Mouse (Mus musculus) heart, embryonic 12.5 days (tissue): Measurements from ENCODE around the gene Zswim1. TPM values are rescaled to one million over a fixed set of nuclear protein-coding genes. Genes with fewer than 3 reads are reported as not detected.
"Not testable (repeated sequence)": the region's sequence is repeated elsewhere in the genome, so short reads cannot be mapped to it uniquely, and the experiment has no call there.

Source experiments
- ATAC-seq: fragments of 200-750 bp; cut with Nextera tagmentation; 2 replicates; pipeline ENCODE4 v1.8.0; 2017; ENCODE audit warnings: moderate TSS enrichment, moderate library complexity; ENCODE audit not compliant: insufficient number of reproducible peaks, low FRiP score
- H3K27ac ChIP-seq: fragments of 300-500 bp; sonication (generic); 2 replicates; pipeline ENCODE4 v1.5.1; 2016; ENCODE audit warnings: mild to moderate bottlenecking, moderate library complexity; ENCODE audit not compliant: poor library complexity, severe bottlenecking
- H3K27me3 ChIP-seq: fragments of 300-500 bp; sonication (generic); replicated peaks from 2 replicates; pipeline ENCODE4 v1.6.1; 2016; ENCODE audit warnings: mild to moderate bottlenecking, moderate library complexity
- H3K36me3 ChIP-seq: fragments of 300-500 bp; sonication (generic); 2 replicates; pipeline ENCODE4 v1.6.1; 2016; ENCODE audit warnings: mild to moderate bottlenecking, moderate library complexity
- H3K4me1 ChIP-seq: fragments of 300-500 bp; sonication (generic); replicated peaks from 2 replicates; pipeline ENCODE4 v1.6.1; 2016; ENCODE audit warnings: mild to moderate bottlenecking
- H3K4me2 ChIP-seq: fragments of 300-500 bp; sonication (generic); 2 replicates; pipeline ENCODE4 v1.6.1; 2016; ENCODE audit warnings: mild to moderate bottlenecking, moderate library complexity
- H3K4me3 ChIP-seq: fragments of 300-500 bp; sonication (generic); 2 replicates; pipeline ENCODE4 v1.5.1; 2016; ENCODE audit warnings: mild to moderate bottlenecking
- H3K9ac ChIP-seq: fragments of 300-500 bp; sonication (generic); 2 replicates; pipeline ENCODE4 v1.6.1; 2016; ENCODE audit warnings: mild to moderate bottlenecking, moderate library complexity
- H3K9me3 ChIP-seq: fragments of 300-500 bp; sonication (generic); replicated peaks from 2 replicates; pipeline ENCODE4 v1.6.1; 2016; ENCODE audit warnings: mild to moderate bottlenecking, moderate library complexity
- WGBS: fragments of 180-500 bp; shearing (Covaris S2); methylation state at CpG from one replicate; pipeline ENCODE4 v1.1.7; 2016; 5-methylcytosine and 5-hydroxymethylcytosine counted together
- polyA plus RNA-seq: library from polyadenylated mRNA; unstranded; fragments of >200 nt; fragmentation: Nextera tagmentation; extraction: Ambion mirVana; gene quantifications from 2 replicates; pipeline ENCODE4 v1.2.1, GENCODE M21; 2016

Gene Zswim1
- polyA plus RNA-seq, 1 experiment from 2014 or later: 9.8 TPM

DNA sequence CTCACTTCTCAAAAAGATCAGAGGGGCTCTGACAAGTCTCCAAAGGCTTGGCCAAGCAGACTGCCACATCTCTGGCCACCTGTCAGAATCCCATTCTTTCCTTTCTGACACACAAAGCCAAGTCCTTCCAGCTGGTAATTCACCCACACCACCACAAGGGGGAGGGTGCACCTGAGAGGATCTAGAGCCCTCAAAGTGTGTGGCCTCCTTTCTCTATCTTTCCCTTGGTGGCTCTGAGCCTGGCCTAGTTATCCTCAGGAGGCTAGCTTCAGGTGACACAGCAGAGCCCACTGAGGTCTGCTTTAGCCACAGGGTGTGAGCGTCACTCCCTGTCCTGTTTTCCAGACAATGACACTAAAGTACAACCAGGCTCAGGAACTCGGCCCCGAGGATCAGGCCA is 29.2 kb upstream of the Zswim1 start:
- no peaks in the 10 kb centered on the region for H3K9me3 ChIP-seq
- peak overlapping the region; percentile 48 for H3K9ac ChIP-seq
- no peak overlapping the region for H3K4me3 ChIP-seq
- no peak overlapping the region for H3K4me2 ChIP-seq
- no peaks in the 10 kb centered on the region for H3K27me3 ChIP-seq
- H3K36me3 ChIP-seq: peaks cover 79% of the 10 kb centered on the region
- WGBS: 45% methylated on average over 3 of the region's 3 CpGs
- H3K4me1 ChIP-seq: peaks cover 21% of the 10 kb centered on the region
- 0 out of 2 replicates have a peak, but pooled peaks have one; percentile 20 for ATAC-seq
- peak overlapping the region; percentile 68 for H3K27ac ChIP-seq

GRCm38 (mm10) chr2:164793772-164794171 is 28.7 kb upstream of the Zswim1 start:
- H3K27ac ChIP-seq: peak overlapping the region; percentile 68
- peaks cover 15% of the 10 kb centered on the region for H3K4me1 ChIP-seq
- 87% methylated on average over 2 of the region's 2 CpGs for WGBS
- ATAC-seq: no peak
- H3K36me3 ChIP-seq: peaks cover 80% of the 10 kb centered on the region
- no peaks in the 10 kb centered on the region for H3K9me3 ChIP-seq
- H3K4me3 ChIP-seq: no peak overlapping the region
- H3K9ac ChIP-seq: peak overlapping the region; percentile 48; the same call in 1 of the 2 replicates
- no peaks in the 10 kb centered on the region for H3K27me3 ChIP-seq
- H3K4me2 ChIP-seq: no peak overlapping the region

- Histone ChIP-seq H3K4me3 (no peak overlapping the region), H3K27ac (no peak overlapping the region), H3K4me2 (no peak overlapping the region), H3K36me3 (peaks cover 81% of the 10 kb centered on the region), H3K4me1 (peaks cover 12% of the 10 kb centered on the region), H3K27me3 (no peaks in the 10 kb centered on the region), H3K9ac (no peak overlapping the region), H3K9me3 (no peaks in the 10 kb centered on the region)
- 36% methylated on average over 5 of the region's 5 CpGs for WGBS
- peak; percentile 58; the same call in 1 of the 2 replicates for ATAC-seq
Measured at GRCm38 (mm10) chr2:164794293-164794692, 28.2 kb upstream of the Zswim1 start.

GRCm38 (mm10) chr2:164795868-164796267 is 26.6 kb upstream of the Zswim1 start:
- H3K4me2 ChIP-seq: no peak overlapping the region
- H3K4me1 ChIP-seq: peaks cover 12% of the 10 kb centered on the region
- WGBS: 76% methylated on average over 4 of the region's 4 CpGs
- no peaks in the 10 kb centered on the region for H3K27me3 ChIP-seq
- H3K4me3 ChIP-seq: no peak overlapping the region
- H3K9ac ChIP-seq: no peak overlapping the region
- no peak for ATAC-seq
- peaks cover 82% of the 10 kb centered on the region for H3K36me3 ChIP-seq
- H3K9me3 ChIP-seq: no peaks in the 10 kb centered on the region
- H3K27ac ChIP-seq: no peak overlapping the region

DNA sequence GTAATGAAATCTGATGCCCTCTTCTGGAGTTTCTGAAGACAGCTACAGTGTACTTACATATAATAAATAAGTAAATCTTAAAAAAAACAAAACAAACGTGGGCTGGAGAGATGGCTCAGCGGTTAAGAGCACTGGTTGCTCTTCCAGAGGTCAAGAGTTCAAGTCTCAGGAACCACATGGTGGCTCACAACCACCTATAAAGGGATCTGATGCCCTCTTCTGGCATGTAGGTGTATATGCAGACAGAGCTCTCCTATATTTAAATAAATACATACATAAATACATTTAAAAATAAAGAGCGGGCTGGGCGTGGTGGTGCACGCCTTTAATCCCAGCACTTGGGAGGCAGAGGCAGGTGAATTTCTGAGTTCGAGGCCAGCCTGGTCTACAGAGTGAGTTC is 23.9 kb upstream of the Zswim1 start:
- not testable (repeated sequence) for H3K27me3 ChIP-seq, H3K4me2 ChIP-seq, H3K4me3 ChIP-seq, H3K9ac ChIP-seq, H3K27ac ChIP-seq, ATAC-seq, H3K9me3 ChIP-seq
- Histone ChIP-seq H3K36me3 (peaks cover 75% of the 10 kb centered on the region), H3K4me1 (peaks cover 11% of the 10 kb centered on the region)
- WGBS: 75% methylated on average over 6 of the region's 6 CpGs

- Histone ChIP-seq H3K4me2 (no peak overlapping the region), H3K9me3 (no peaks in the 10 kb centered on the region), H3K4me3 (no peak overlapping the region), H3K36me3 (peaks cover 66% of the 10 kb centered on the region), H3K27ac (no peak overlapping the region), H3K27me3 (no peaks in the 10 kb centered on the region), H3K9ac (no peak overlapping the region), H3K4me1 (peaks cover 15% of the 10 kb centered on the region)
- 90% methylated on average over 13 of the region's 13 CpGs for WGBS
- ATAC-seq: no peak
Measured at GRCm38 (mm10) chr2:164800252-164801004, 22.1 kb upstream of the Zswim1 start.

DNA sequence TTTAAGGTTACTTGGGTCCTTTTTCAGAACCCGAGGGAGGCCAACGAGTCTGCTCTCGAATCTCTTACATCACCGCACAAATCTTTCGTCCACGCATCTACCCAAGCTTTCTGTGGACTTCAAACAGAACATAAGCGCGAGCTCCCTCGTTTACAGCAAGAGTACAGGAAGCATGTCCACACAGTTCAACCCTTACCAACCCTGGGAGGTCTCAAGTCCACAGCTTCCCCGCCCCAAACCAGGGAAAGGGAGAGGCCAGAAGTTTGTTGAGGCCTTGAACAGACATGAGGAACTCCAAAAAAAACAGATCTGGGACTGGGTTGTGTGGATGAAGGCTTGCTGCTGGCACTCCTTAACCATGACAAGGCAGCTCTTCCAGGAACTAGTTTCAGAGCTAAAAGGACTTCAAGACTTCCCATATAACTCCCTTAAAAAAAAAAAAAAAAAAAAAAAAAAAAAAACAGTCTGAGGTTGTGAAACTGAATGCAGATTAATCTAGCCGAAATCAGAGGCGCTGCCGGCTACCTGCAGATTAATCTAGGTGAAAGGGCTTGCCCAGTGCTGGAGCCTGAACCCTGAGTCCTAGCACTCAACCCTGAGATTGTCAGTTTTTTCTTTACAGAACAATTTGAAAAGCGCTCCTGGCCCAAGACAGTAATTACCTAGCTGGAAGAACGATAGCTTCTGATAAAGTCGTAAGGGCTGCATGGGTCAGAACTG is 19.1 kb upstream of the Zswim1 start:
- peaks cover 21% of the 10 kb centered on the region for H3K4me1 ChIP-seq
- no peaks in the 10 kb centered on the region for H3K27me3 ChIP-seq
- peak overlapping the region; percentile 88 for H3K9ac ChIP-seq
- peaks cover 42% of the 10 kb centered on the region for H3K36me3 ChIP-seq
- peak overlapping the region; percentile 85 for H3K4me3 ChIP-seq
- H3K4me2 ChIP-seq: peak overlapping the region; percentile 88
- H3K9me3 ChIP-seq: no peaks in the 10 kb centered on the region
- WGBS: 91% methylated on average over 16 of the region's 16 CpGs
- no peak for ATAC-seq
- no peak overlapping the region for H3K27ac ChIP-seq

DNA sequence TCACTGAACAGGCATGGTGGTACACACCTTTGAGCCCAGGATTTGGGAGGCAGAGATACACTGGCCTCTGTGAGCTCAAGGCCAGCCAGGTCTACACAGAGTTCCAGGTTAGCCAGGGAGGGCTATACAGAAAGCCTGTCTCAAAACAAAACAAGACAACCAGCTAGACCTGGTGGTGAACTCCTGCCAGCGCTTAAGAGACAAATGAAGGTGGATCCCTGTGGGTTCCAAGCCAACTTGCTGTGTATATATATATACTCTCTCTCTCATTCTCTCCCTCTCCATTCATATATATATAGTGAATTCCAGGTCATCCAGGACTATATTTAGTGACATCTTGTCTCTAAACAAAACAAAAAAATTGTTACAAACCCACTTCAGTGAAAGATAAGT is 18.6 kb upstream of the Zswim1 start:
- Histone ChIP-seq H3K4me3 (peak overlapping the region; percentile 85), H3K4me2 (peak overlapping the region; percentile 88), H3K9me3 (no peaks in the 10 kb centered on the region), H3K36me3 (peaks cover 42% of the 10 kb centered on the region), H3K27ac (no peak overlapping the region), H3K9ac (peak overlapping the region; percentile 88), H3K4me1 (peaks cover 21% of the 10 kb centered on the region), H3K27me3 (no peaks in the 10 kb centered on the region)
- ATAC-seq: no peak
- WGBS: 57% methylated on average over 1 of the region's 1 CpGs

- ATAC-seq: peak; percentile 97
- under 1% methylated on average over 47 of the region's 47 CpGs for WGBS
- peak within 1 kb of the TSS; percentile 85 for H3K4me3 ChIP-seq
Measured at GRCm38 (mm10) chr2:164804533-164805331, 17.8 kb upstream of the Zswim1 start, which contains the start of the genes Acot8 and Zswim3. Acot8 (minus strand) TSS chr2:164804882. Zswim3 (plus strand) TSS chr2:164805098.

DNA sequence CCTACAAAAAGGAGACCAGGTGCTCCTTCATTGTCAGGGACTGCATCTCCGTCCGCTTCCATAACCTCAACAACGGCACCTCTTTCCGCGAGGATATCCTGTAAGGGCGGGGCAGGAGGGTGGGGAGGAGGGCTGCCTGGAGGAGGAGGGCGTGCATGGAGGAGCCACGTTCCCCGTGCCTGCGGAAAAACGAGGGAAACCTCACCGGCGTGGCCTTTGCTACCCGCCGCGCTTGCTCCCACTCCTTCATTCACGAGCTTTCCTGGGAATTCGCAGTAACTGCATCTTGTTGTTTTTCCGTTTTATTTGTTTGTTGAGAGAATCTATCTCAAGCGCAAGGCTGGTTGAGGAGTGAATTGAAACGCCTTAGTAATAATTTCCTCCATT is 17.2 kb upstream of the Zswim1 start:
- H3K4me1 ChIP-seq: peaks cover 21% of the 10 kb centered on the region
- H3K9ac ChIP-seq: peak overlapping the region; percentile 82
- H3K36me3 ChIP-seq: peaks cover 35% of the 10 kb centered on the region
- ATAC-seq: peak; percentile 78
- H3K27ac ChIP-seq: peak overlapping the region; percentile 82
- H3K9me3 ChIP-seq: no peaks in the 10 kb centered on the region
- H3K4me3 ChIP-seq: peak overlapping the region; percentile 85
- WGBS: 1% methylated on average over 21 of the region's 21 CpGs
- H3K4me2 ChIP-seq: peak overlapping the region; percentile 89
- H3K27me3 ChIP-seq: no peaks in the 10 kb centered on the region

More at GRCm38 (mm10) chr2:164804533-164805331, 17.8 kb upstream of the Zswim1 start, which contains the start of the genes Acot8 and Zswim3:
- peaks cover 40% of the 10 kb centered on the region for H3K36me3 ChIP-seq
- H3K9me3 ChIP-seq: no peaks in the 10 kb centered on the region
- H3K4me2 ChIP-seq: peak within 1 kb of the TSS; percentile 89
- peaks cover 21% of the 10 kb centered on the region for H3K4me1 ChIP-seq
- H3K9ac ChIP-seq: peak within 1 kb of the TSS; percentile 88
- peak within 1 kb of the TSS; percentile 82 for H3K27ac ChIP-seq
- H3K27me3 ChIP-seq: no peaks in the 10 kb centered on the region
